Mouse (Mus musculus) gastrocnemius, postnatal 36 days (tissue): ENCODE data around the gene Arhgef3. TPM values are rescaled to one million over a fixed set of nuclear protein-coding genes. Genes with fewer than 3 reads are reported as not detected.
"Not testable (repeated sequence)": the region's sequence is repeated elsewhere in the genome, so short reads cannot be mapped to it uniquely, and the experiment has no call there.

Experiments
- DNase-seq, 2 experiments: peaks; one replicate each; pipeline ENCODE4 v3.0.0; 2022
- intact Hi-C: fragments of 180-260 bp; cut with DNase I; formaldehyde crosslinking; loops from one replicate; pipeline ENCODE4 v1.15.1; 2025
- total RNA-seq, 2 experiments: library from RNA; stranded (reverse); gene quantifications; 2 replicates each; pipeline ENCODE4 v1.2.3; 2021

The Arhgef3 gene
- total RNA-seq, 2 experiments from 2014 or later = 8.7 to 10.1 TPM

DNA sequence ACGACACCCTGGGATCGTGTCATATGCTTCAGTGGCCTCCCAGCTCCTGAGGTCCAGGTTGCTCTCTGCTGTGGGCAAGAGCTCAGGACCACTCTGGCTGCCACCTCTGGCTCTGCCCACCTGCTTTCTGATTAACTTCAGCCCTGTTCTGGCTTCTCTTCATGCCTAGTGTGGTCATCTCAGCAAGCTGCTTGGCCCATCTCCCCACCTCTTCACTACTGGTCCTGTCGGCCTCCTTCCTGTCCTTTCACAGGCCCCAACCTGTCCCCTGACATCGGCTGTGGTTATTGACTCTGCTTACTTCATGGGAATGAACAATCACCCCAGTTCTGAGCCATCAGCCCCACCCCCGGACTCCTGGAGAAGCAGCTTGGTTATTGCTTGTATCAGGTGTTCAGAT, 128.9 kb downstream of the Arhgef3 start:
- intact Hi-C loops = no loop called here
- no peak for DNase-seq

DNA sequence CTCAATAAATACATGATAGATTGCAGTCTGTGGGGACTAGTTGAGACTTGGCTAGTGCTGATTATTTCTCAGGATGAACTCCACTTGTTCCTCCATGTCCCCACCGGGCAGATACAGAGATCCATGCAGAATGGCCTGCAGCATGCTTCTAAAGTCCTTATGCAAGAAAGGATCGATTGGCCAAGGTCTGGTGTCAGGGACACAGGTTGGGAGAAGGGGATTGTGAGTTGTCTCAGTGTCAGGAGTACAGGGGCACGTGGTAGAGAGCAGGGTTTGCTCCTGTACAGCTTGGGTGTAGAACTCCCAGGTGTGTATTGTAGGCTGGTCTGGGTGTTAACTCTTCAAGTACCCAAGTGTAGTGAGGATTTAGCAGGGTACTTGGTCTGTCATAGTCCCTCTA, 130.2 kb downstream of the Arhgef3 start:
- no peak for DNase-seq
- intact Hi-C loops = no loop called here

DNA sequence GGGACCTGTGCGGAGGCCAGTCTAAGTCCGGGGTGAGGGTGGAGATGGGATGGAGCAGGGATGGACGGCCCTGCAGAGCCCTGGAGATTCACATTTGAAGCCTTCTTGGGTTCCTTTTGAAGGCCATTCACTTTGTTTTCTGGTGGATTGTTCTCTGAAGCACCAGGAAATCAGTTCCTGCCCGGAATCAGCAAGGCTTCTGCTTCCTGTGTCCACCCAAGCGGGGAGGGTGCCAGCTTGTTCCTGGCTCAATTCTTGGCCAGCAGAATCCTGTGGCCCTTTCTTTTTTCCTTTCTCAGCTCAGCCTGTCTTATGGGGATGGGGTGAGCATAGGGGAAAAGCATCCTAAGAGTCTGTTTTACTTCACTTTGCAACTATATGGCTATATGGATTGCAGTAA, 131.7 kb downstream of the Arhgef3 start:
- no peak for DNase-seq
- intact Hi-C loops = no loop called here

DNA sequence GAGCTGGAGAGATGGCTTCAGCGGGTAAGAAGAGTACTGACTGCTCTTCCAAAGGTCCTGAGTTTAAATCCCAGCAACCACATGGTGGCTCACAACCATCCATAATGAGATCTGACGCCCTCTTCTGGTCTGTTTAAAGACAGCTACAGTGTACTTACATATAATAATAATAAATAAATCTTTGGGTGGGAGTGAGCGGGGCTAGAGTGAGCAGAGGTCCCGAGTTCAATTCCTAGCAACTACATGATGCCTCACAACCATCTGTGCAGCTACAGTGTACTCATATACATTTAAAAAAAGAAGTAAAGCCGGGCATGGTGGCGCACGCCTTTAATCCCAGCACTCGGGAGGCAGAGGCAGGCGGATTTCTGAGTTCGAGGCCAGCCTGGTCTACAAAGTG, 132.2 kb downstream of the Arhgef3 start:
- DNase-seq, intact Hi-C loops: not testable (repeated sequence)

DNA sequence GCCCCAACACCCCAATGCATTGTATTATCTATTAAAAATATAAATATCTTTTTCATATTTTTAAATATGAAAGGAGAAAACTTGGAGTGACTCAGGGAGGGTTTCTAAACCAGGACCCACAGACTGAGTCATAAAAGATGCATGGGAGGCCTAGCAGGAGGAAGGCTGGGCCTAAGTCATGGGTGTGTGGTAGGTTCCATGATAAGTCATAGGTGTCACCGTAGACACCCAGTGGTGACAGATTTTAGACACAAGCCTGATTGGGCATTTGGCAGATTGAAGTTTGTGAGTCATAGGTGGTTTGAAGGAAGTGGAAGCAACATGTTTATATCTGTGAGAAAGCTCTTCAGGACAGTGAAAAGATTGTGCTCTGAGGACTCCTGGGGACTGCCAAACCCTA, 134.4 kb downstream of the Arhgef3 start:
- no peak for DNase-seq

DNA sequence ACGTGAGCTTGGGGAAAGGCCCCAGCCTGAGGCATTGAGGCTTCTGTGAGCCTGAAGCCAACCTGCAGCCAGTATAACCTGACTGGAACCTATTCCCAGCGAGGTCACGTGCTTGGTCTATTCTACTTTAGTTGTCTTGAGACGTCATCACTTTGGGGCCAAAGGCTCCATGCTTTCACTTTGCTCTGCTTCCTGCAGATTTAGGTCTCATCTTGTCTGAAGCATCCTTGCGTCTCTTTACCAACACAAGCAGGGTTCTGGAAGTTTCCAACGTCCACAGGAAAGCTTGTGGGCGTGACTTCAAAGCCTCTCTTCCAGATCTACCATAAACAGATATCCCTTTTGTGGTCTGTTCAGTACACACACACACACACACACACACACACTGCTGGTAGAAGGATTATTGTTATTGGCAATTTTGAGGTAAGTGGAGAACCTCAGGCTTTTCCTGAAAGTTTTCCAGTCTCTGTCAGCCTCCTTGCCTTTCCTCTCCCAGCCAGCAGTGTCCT, 135.6 kb downstream of the Arhgef3 start:
- intact Hi-C loops = no loop called here
- DNase-seq = no peak

More for the DNA sequence above, 134.4 kb downstream of the Arhgef3 start:
- intact Hi-C loops = no loop called here

DNA sequence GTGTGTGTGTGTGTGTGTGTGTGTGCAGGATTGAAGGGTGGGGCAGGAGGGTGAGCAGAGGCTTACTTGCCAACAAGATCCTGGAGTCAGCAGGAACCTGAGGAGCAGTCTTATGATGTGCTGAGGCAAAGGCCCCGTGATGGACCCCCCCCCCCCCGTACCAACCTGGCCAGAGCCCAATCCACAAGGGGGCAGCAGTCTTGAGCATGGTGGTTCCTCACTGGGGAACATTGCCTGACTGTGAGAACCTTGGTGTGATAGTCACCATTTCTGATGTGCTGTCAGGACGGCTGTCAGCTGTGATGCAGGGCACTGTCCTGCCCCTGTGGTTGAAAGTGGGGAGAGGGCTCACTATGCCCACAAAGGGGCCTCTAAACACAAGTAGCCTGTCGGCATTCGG, 138.7 kb downstream of the Arhgef3 start:
- DNase-seq = no peak
- intact Hi-C loops = no loop called here

DNA sequence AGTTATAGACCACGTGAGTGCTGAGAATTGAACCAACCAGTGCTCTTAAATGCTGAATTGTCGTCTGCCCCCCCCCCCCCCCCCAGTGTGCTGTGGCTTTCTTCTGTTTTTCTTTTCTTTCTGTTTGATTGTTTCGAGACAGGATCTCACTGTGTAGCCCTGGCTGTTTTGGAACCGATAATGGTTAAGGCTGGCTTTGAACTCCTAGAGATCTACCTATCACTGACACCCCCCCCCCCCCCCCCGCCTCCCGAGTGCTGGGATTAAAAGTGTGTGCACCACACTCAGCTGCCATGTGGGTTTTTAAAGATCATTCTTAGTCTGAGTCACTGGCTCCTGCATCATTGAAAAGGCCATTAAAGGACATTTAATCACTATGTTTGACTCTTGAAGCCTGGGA, 147.7 kb downstream of the Arhgef3 start:
- intact Hi-C loops = no loop called here
- no peak for DNase-seq

DNA sequence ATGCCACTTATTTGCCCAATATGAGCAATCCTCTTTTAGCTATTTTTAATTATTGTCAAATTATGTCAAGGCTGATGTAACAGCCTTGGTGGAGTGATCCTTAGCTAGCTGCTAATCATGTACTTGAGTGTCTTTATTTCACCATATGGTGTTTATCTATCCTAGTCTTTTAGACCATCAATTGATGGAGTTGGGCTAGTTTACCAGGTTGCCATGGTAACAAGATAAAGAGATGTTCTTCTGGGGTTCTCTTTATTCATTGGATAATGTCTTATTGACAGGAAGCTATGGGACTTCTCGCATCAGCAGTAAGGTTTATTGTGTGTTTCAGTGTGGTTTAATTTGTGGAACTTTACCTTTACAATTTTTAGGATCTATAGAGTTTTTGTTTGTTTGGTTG, 151.9 kb downstream of the Arhgef3 start:
- intact Hi-C loops = no loop called here
- no peak for DNase-seq

DNA sequence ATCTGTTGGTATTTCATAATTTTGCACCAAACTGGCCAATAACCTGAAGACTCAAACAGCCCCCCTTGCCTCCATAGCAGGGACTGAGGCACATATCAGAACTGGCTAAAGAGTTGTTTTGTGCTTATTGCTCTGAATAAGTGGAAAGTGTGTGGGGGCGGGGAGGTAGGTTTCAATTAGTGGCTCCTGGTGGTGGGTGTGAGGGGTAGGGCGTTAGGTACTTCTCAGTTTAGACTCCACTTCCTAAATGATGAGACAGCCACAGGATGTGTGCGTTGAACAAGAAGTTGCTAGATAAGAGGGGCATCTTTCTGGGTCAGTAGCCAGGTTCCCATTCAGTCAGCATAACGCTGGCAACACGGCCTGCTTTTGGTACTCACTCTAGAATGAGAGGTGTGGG, 153.4 kb downstream of the Arhgef3 start:
- intact Hi-C loops = no loop called here
- no peak for DNase-seq

DNA sequence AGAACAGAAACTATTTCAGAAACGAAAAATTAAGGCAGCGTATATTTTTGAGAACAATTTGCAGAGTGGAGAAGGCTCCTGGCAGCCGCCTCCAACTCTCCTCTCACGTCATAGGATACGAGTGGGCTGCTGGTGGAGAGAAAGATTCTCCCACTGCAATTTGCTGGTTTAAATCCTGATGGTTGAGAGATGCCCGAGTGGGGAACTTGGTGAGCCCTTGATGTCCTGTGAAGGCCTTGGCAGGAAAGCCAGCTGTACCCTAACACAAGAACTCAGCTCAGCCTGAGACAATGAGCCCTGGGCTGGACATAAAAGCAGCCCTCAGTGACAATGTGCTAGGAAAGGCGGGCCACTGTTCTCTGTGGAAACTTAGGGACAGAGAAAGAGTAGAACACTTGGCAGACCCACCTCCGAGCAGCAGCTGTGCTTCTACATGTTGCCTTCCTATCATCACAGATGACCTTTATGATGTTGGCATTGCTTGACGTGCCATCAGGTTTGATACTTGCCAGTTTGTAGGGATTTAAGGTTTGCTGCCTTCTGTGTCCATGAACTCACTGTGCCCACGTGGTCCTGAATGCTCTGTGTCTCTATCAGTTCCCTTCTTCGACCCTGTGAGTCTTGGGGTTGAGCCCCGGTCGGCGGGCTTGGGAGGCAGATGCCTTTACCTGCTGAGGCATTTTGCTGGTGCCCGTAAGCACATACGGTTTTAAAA, 154.4 kb downstream of the Arhgef3 start:
- no peak for DNase-seq
- intact Hi-C loops = no loop called here

DNA sequence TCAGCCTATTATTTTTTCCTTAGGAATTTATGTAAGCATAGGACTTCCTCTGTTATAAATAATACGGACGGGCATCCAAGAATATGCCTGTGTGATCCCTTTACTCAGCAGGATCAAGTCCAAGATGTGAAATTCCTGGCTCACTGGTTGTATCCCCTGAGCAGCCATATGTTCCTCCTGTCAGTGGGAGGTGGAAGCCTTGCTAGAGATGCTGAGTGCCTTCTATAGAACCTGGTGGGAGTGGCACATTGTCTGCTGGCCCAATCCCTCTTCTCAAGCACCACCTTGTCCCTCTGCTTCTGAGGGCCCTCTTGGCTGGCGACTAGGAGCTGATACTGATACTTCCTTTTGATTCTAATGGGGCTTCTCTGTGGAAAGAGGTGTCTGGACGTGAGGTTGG, 155.1 kb downstream of the Arhgef3 start:
- intact Hi-C loops = no loop called here

DNA sequence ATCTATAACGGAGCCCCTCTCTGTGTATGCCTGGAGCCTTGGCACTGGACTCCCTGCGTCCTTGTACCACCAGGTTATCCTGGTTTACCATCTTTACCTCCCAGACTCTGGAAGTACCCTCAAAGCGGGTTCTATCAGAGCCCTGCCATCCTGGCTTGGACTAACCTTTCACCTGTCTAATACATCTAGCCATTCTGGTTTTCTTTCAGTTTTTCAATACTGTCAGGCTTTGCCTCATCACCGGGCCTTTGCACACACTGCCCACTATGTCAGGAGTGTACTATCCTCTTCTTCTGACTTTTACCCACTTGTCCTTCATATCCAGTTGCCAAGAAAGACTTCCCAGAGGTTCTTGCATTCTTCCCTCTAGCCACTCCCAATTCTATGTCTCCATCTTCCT, 155.8 kb downstream of the Arhgef3 start:
- no peak for DNase-seq
- intact Hi-C loops = no loop called here

More for the DNA sequence above, 155.1 kb downstream of the Arhgef3 start:
- no peak for DNase-seq

DNA sequence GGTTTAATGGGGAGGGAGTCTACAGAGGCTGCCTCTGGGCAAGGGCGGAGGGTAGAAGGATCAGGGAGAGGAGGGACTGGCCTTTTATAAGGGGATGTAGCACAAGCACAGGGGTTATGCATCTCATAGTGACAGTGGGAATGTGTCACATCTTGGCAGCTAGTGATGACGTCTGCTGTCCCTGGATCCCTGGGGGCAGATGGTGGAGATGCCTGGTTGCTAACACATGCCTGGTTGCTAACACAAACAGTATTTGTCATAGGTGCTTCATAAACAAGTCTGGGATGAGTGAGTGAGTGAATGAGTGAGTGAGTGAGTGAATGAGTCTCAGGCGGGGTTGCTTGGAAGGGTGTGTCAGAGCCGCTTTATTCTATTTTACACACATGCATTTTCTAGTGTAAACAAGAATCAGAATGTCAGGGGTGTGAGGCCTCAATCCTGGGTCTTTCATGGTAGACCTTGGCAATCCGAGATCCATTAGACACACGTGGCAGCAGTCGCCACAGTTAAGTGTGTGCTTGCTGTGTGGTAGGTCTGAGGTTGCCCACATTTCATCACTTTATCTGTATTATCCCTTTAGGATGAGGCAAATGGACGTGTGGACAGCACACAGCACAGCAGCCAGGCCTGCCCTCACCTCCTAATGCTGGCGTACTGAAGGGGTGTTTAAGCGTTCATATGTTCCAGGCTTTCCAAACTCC, 156.8 kb downstream of the Arhgef3 start:
- intact Hi-C loops = no loop called here
- no peak for DNase-seq

DNA sequence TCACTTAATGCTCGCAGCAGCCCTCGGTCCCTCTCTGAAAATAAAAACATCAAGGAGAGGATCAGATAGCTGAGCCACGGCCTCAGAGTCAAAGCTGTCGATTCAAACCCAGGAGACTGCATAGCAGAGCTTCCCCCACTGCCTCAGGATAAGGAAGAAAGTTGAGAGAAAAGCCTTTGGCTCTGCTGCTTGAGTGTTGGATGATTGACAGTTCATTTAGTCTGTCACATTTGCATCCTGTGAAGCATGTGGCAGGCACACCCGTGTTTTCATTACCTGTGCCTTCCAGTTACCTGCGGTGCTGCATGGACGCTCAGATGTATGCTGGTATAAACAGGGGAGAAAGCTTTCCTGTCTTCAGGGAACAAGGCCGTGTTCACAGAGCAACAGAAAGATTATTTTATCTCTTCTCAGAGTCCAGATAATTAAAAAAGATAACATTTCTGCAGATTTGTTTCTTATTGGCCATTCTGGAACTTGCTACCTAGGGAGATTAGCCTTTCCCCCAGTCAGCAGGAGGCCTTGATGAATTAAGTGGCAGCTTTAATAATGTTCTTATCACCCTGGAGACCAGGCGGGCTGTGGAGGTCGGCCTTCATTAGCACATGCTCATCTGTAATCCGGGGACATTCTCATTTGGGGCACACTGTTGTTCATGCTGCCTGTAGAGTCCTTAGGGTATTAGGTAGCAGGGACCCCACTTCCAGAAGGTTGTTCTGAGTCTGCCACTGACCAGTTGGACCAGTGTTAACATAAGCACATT, 157.6 kb downstream of the Arhgef3 start:
- DNase-seq = no peak
- intact Hi-C loops = no loop called here

DNA sequence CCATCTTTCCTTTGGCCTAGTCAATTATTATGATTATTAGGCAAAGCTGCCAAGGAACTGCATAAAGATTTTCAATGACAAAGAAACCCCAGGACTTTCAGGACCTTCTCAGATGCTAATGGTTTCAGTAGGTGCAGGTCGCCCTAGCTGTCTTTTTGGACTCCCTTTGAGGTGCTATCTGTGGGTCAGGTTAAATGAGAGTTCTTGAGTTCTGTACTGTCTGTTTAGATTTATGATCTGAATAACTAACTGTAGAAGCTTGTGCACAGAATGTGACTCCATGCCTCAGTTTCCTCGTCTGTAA, 158.1 kb downstream of the Arhgef3 start:
- intact Hi-C loops = no loop called here
- DNase-seq = no peak

DNA sequence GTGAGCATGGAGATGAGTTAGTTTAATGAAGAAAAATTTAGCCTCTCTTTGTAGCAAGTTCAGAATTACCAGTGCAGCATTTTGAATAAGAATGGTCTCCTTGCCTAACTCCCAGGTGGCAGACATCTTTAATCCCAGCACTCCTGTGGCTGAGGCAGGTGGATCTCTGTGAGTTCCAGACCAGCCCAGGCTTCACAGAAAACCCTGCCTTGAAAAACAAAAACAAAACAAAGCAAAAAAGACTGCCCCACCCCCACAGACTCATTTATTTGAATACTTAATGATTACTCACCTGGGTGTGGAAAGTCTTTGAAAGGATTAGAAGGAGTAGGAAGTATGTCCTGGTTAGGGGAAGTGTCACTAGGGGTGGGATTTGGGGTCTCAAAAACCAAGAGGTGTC, 158.5 kb downstream of the Arhgef3 start:
- intact Hi-C loops = no loop called here
- DNase-seq = no peak

DNA sequence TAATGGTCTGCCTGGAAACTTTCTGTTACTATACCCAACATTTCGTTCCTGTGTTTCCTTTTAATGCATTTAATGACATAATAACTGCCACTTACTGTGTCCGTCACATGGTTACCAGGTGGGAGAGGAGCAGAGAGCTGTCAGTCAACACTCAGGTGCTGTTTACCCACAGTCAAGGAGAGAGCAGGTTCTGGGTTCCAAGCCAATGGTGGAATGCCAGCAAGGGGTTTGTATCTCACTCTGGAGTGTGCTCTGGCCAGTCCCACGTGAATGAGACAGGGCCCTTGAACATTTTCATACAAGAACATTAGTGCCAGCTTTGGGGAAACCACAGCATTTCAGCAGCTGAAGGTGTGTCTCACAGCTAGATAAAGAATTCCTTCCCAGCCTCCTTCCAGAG, 162.6 kb downstream of the Arhgef3 start:
- DNase-seq = no peak
- intact Hi-C loops = no loop called here

DNA sequence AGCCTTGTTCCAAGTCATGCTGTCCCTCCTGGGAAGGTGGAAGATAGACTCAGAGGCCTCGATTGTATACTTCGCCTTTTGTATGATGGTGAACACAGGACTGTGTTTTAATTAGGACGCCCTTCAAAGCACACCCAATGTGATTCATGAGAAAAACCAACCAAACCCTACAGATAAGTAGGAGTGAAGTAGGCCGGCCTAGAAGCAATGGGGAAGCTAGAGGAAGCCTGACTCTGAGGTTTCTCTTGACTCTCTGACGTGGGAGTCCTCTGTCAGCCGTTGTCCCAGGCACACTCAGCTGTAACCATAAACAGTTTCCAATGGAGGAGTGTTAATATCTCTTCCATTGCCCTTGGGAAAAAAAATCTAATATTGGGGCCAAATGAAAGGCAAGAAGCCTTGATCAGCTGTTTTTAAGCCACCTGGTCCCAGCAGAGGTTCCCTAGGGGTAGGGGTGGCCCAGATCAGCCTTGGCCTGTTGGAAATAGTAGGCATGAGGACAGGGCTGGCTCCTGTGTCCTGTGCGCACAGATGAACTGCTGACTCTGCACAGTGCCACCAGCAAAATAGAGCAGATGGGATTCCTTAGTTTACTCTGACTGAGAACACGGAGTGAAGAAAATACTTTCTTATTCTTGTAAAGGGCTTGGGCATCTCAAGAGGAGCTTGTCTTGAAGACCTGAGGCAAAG, 165.6 kb downstream of the Arhgef3 start:
- intact Hi-C loops = no loop called here

DNA sequence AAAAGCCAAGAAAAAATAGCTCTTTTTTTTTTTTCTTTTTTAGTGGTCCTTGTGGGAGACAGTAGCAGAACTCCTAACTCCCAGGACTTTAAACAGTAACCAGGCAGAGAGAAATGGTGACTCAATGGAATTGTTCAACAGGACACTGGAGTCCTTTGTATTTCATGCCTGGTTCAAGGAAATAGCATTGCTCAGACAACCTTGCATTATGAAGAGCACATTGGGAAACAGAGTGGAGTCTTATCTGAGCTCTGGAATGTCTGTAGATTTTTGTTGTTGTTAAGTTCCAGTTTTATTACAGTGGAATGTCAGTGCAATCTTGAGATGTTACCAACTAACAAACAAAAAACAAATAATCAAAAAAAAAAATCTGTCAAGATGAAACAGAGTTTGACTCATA, 169.3 kb downstream of the Arhgef3 start:
- intact Hi-C loops = no loop called here
- DNase-seq = no peak

More for the DNA sequence above, 165.6 kb downstream of the Arhgef3 start:
- no peak for DNase-seq

DNA sequence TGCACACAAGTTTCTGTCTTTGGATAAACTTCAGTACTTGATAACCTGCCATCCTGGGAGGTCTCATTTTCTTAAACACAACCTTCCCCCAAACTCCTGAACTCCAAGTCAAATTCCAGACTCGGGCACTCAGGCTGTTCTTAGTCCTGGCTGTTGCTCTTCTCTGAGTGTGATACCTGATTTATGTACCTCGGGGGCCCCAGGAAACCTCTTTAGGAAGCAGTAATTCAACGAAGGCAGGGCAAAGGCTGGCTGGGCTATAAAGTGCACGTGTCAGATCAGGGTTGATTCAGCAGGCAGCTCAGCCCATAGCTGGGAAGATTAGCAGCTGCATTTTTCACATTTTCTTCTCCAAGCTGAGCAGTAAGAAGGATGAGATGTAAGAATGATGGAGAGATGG, 171.5 kb downstream of the Arhgef3 start:
- intact Hi-C loops = no loop called here
- no peak for DNase-seq
